Mouse (Mus musculus): ENCODE measurements around the gene Cox5b. TPM values are rescaled to one million over a fixed set of nuclear protein-coding genes. Genes with fewer than 3 reads are reported as not detected.

Gene Cox5b
- total RNA-seq, 2 experiments from 2014 or later: 370 to 820 TPM

Other genes with a start within 250 kb of the Cox5b start
- 23.9 and 25.4 TPM in 2 replicates for gene Lman2l, start 246.2 kb upstream of the Cox5b start, total RNA-seq (2015)
- gene Lman2l, start 246.2 kb upstream of the Cox5b start, total RNA-seq (2017): 14.4 and 15.8 TPM in 2 replicates
- gene Cnnm4, start 219.8 kb upstream of the Cox5b start, total RNA-seq (2015): 17.8 and 22.7 TPM in 2 replicates
- 15.2 and 16.3 TPM in 2 replicates for gene Cnnm4, start 219.8 kb upstream of the Cox5b start, total RNA-seq (2017)
- gene Cnnm3, start 179.6 kb upstream of the Cox5b start, total RNA-seq (2015): 14.4 and 15.1 TPM in 2 replicates
- 6.8 and 11.1 TPM in 2 replicates for gene Cnnm3, start 179.6 kb upstream of the Cox5b start, total RNA-seq (2017)
- 2.3 and 2.4 TPM in 2 replicates for gene Ankrd23, start 154.6 kb upstream of the Cox5b start, total RNA-seq (2015)
- 2.2 and 9.8 TPM in 2 replicates for gene Ankrd23, start 154.6 kb upstream of the Cox5b start, total RNA-seq (2017)
- gene Gm42417, start 152.0 kb upstream of the Cox5b start, total RNA-seq (2015): not detected in 2 replicates
- gene Gm42417, start 152.0 kb upstream of the Cox5b start, total RNA-seq (2017): not detected in 2 replicates
- gene Ankrd39, start 144.0 kb upstream of the Cox5b start, total RNA-seq (2015): 3.6 and 4.9 TPM in 2 replicates
- 2.2 and 2.9 TPM in 2 replicates for gene Ankrd39, start 144.0 kb upstream of the Cox5b start, total RNA-seq (2017)
- 1.5 and 2.1 TPM in 2 replicates for gene Sema4c, start 133.1 kb upstream of the Cox5b start, total RNA-seq (2015)
- 1.8 and 3.6 TPM in 2 replicates for gene Sema4c, start 133.1 kb upstream of the Cox5b start, total RNA-seq (2017)
- 0.62 TPM in 1 of 2 replicates, not detected in the other for gene Fam178b, start 8.3 kb upstream of the Cox5b start, total RNA-seq (2015)
- gene Fam178b, start 8.3 kb upstream of the Cox5b start, total RNA-seq (2017): not detected in 2 replicates
- gene 4933424G06Rik, start 18.7 kb downstream of the Cox5b start, total RNA-seq (2015): 0.33 TPM in 1 of 2 replicates, not detected in the other
- gene 4933424G06Rik, start 18.7 kb downstream of the Cox5b start, total RNA-seq (2017): not detected in 2 replicates
- 14.0 and 17.4 TPM in 2 replicates for gene Actr1b, start 23.0 kb downstream of the Cox5b start, total RNA-seq (2015)
- gene Actr1b, start 23.0 kb downstream of the Cox5b start, total RNA-seq (2017): 34.7 and 37.7 TPM in 2 replicates
- gene Zap70, start 70.3 kb downstream of the Cox5b start, total RNA-seq (2015): 0.71 and 1.7 TPM in 2 replicates
- gene Zap70, start 70.3 kb downstream of the Cox5b start, total RNA-seq (2017): 0.77 and 1.5 TPM in 2 replicates